In genomic region chr16:91639161-91639560, GRCm38 (mm10) we compare ENCODE assay signal across 29 mouse cellular contexts. TPM values are rescaled to one million over a fixed set of nuclear protein-coding genes. Genes with fewer than 3 reads are reported as not detected.
DNase-seq lines count a peak whose midpoint lies in the region; TF ChIP-seq lines count a peak whose summit lies in the region.
"Had no signal": no experiment of that assay in that cellular context is flagged by ENCODE, and none has a peak within 500 bp of the region (broad histone marks: within the 10 kb centered on the region; RNA-seq: fewer than 3 reads in every experiment).

No protein-coding gene starts in this region.

- dilution Hi-C loops in CH12.LX (cut with MboI; ENCODE audit: extremely low pct_ligation_motif_present, extremely low pct_unique_long_range_greater_than_20kb, low sequenced_read_pairs): no loop called here

- no peak for TF ChIP-seq CTCF in CH12.LX (conservative IDR thresholded peaks at IDR 0.05 in 1 of 2, IDR thresholded peaks at IDR 0.05 in 1 of 2; ENCODE audit: low read depth in 2 of 2, low read length in 2 of 2)
- TF ChIP-seq CTCF in cortical plate, adult 2 months (IDR thresholded peaks at IDR 0.05; ENCODE audit: extremely low read depth, insufficient read depth, low read length): no peak

- H3K79me2 ChIP-seq in CH12.LX (replicated peaks; ENCODE audit: control insufficient read depth, extremely low read depth, insufficient read depth, poor library complexity, severe bottlenecking): peaks cover 39% of the 10 kb centered on the region

- no peak overlapping the region for H3K27ac ChIP-seq in CH12.LX (ENCODE audit: insufficient read depth, low read depth)
- H3K27ac ChIP-seq in cortical plate, adult 2 months (ENCODE audit: insufficient read depth, low read length): peak overlapping the region; percentile 72; the same call in 1 of the 2 replicates
- H3K27ac ChIP-seq: forebrain, embryonic 13.5 days; heart, adult 2 months; heart, embryonic 13.5 days; hindbrain, embryonic 14.5 days; limb, embryonic 15.5 days; liver, embryonic 13.5 days; macrophage; midbrain, embryonic 13.5 days; neural tube, embryonic 13.5 days; stomach, postnatal 0 days had no signal

- no peak overlapping the region for H3K9ac ChIP-seq in CH12.LX (ENCODE audit: insufficient read depth, low read depth)
- H3K9ac ChIP-seq: forebrain, embryonic 13.5 days; heart, embryonic 13.5 days; hindbrain, embryonic 14.5 days; limb, embryonic 15.5 days; liver, embryonic 13.5 days; midbrain, embryonic 13.5 days; neural tube, embryonic 13.5 days had no signal

- peaks cover 76 to 90% of the 10 kb centered on the region in 2 experiments for H3K36me3 ChIP-seq in CH12.LX (replicated peaks in 1 of 2; ENCODE audit: control insufficient read depth in 1 of 2, insufficient read depth in 1 of 2, low read length in 1 of 2)

- H3K9me3 ChIP-seq in CH12.LX (replicated peaks; ENCODE audit: low read length): no peaks in the 10 kb centered on the region
- H3K9me3 ChIP-seq: forebrain, embryonic 13.5 days; heart, embryonic 13.5 days; limb, embryonic 15.5 days; liver, embryonic 13.5 days; midbrain, embryonic 13.5 days; neural tube, embryonic 13.5 days had no signal

- 0 out of 2 replicates have a peak, but pooled peaks have one; percentile 20 for TF ChIP-seq POLR2A in CH12.LX (IDR thresholded peaks at IDR 0.05; ENCODE audit: low read depth, low read length)
- TF ChIP-seq POLR2A in cortical plate, adult 2 months (IDR thresholded peaks at IDR 0.05; ENCODE audit: extremely low read depth, insufficient read depth, low read length): no peak

- no peak for TF ChIP-seq EP300 in CH12.LX (IDR thresholded peaks at IDR 0.05; ENCODE audit: low read length)

- peaks cover 0 to 14% of the 10 kb centered on the region in 2 experiments; a peak in 2 of 4 replicates for H3K4me1 ChIP-seq in CH12.LX (ENCODE audit: control insufficient read depth in 1 of 2, insufficient read depth in 2 of 2)
- H3K4me1 ChIP-seq in cortical plate, adult 2 months (ENCODE audit: control insufficient read depth, insufficient read depth, low read length): peaks cover 6% of the 10 kb centered on the region
- H3K4me1 ChIP-seq: forebrain, embryonic 13.5 days; heart, embryonic 13.5 days; limb, embryonic 15.5 days; midbrain, embryonic 13.5 days; neural tube, embryonic 13.5 days had no signal

- no peak overlapping the region for H3K4me3 ChIP-seq in CH12.LX (replicated peaks in 1 of 3; ENCODE audit: low read depth in 2 of 3, low read length in 2 of 3, poor library complexity in 1 of 3)
- H3K4me3 ChIP-seq in cortical plate, adult 2 months (ENCODE audit: insufficient read depth, low read length): no peak overlapping the region
- H3K4me3 ChIP-seq: erythroblast, embryonic 14.5 days; forebrain, embryonic 13.5 days; heart, adult 2 months; heart, embryonic 13.5 days; limb, embryonic 15.5 days; liver, embryonic 13.5 days; midbrain, embryonic 13.5 days; neural tube, embryonic 13.5 days had no signal

- DNase-seq in heart, adult 11 months: peak; percentile 77
- DNase-seq in heart, adult 9 months (ENCODE audit: low spot score in 2 of 2): no peak
- no peak for DNase-seq in CH12.LX (ENCODE audit: extremely low read depth)
- DNase-seq in adrenal gland, adult 8-10 months: peak; percentile 55
- no peak for DNase-seq in layer of hippocampus, postnatal 10 days (ENCODE audit: low spot score in 2 of 2)
- no peak for DNase-seq in urinary bladder, postnatal 25 days (ENCODE audit: low spot score)
- DNase-seq: B cell, adult 2 months; cerebellum, adult 18-20 months; cerebellum, postnatal 10 days; gastrocnemius, postnatal 25 days; heart, adult 2 months; heart, postnatal 10 days; kidney, adult 9 months; kidney, postnatal 10 days; layer of hippocampus, adult 9-11 months; left cerebral cortex, postnatal 4 days; liver, embryonic 13.5 days; lung, adult 18-20 months; right cerebral cortex, postnatal 4 days had no signal

- H3K27me3 ChIP-seq in CH12.LX (replicated peaks): no peaks in the 10 kb centered on the region
- H3K27me3 ChIP-seq: forebrain, embryonic 13.5 days; heart, embryonic 13.5 days; limb, embryonic 15.5 days; liver, embryonic 13.5 days; midbrain, embryonic 13.5 days; neural tube, embryonic 13.5 days had no signal

- no peak for TF ChIP-seq RAD21 in CH12.LX (IDR thresholded peaks at IDR 0.05; ENCODE audit: low read depth, low read length)

- in situ Hi-C loops in CH12.LX (cut with MboI; ENCODE audit: low pct_ligation_motif_present, low pct_unique_long_range_greater_than_20kb, low sequenced_read_pairs): no loop called here

- H3K4me2 ChIP-seq in CH12.LX (ENCODE audit: insufficient read depth, low read depth, poor library complexity, severe bottlenecking): no peak overlapping the region
- H3K4me2 ChIP-seq: forebrain, embryonic 13.5 days; heart, embryonic 13.5 days; hindbrain, embryonic 14.5 days; limb, embryonic 15.5 days; liver, embryonic 13.5 days; midbrain, embryonic 13.5 days; neural tube, embryonic 13.5 days had no signal

TF ChIP-seq in CH12.LX, 34 proteins besides CTCF, POLR2A, EP300 and RAD21:
- TF ChIP-seq KAT2A (IDR thresholded peaks at IDR 0.05; ENCODE audit: insufficient replicate concordance, low read length): no peak
- no peak for TF ChIP-seq ZMIZ1 (IDR thresholded peaks at IDR 0.05; ENCODE audit: low read depth, low read length)
- TF ChIP-seq CHD1 (IDR thresholded peaks at IDR 0.05; ENCODE audit: low read depth, low read length): no peak
- TF ChIP-seq ZKSCAN1 (IDR thresholded peaks at IDR 0.05; ENCODE audit: borderline replicate concordance, low read depth, low read length): no peak
- no peak for TF ChIP-seq USF1 (IDR thresholded peaks at IDR 0.05; ENCODE audit: low read depth, low read length)
- no peak for TF ChIP-seq ZNF384 (IDR thresholded peaks at IDR 0.05; ENCODE audit: low read depth, low read length)
- no peak for TF ChIP-seq TCF12 (IDR thresholded peaks at IDR 0.05; ENCODE audit: low read depth, low read length)
- no peak for TF ChIP-seq ELF1 (IDR thresholded peaks at IDR 0.05; ENCODE audit: low read depth, low read length)
- no peak for TF ChIP-seq SMC3 (IDR thresholded peaks at IDR 0.05; ENCODE audit: low read depth, low read length)
- TF ChIP-seq IRF4 (IDR thresholded peaks at IDR 0.05; ENCODE audit: low read depth, low read length): no peak
- no peak for TF ChIP-seq CHD2 (IDR thresholded peaks at IDR 0.05; ENCODE audit: low read length)

RNA-seq across cellular contexts. Expression of gene Gart, which starts 7.6 kb away (rescaled TPM):
- total RNA-seq in CH12.LX (2012; rRNA removed) (517 and 601 TPM in 2 replicates), CH12.LX (2014; rRNA removed) (347 and 356 TPM in 2 replicates)
- 722 and 821 TPM in 2 replicates for polyA plus RNA-seq in CH12.LX (2012; ENCODE audit: insufficient read length, low read depth)
- total RNA-seq in adrenal gland, adult 8-10 months (2022): 100 to 1,000 TPM; 112 to 153 (median 129) TPM
- 34.9 and 37.0 TPM in 2 replicates for polyA plus RNA-seq in cortical plate, adult 2 months (2012; rRNA removed)
- 10 to 100 TPM; 51.1 to 54.2 TPM for total RNA-seq in layer of hippocampus, postnatal 10 days (2021)

RNA-seq across cellular contexts. Expression of gene Son, which starts 8.1 kb away (rescaled TPM):
- 126 and 152 TPM in 2 replicates for total RNA-seq in CH12.LX (2012; rRNA removed)
- 206 and 235 TPM in 2 replicates for total RNA-seq in CH12.LX (2014; rRNA removed)
- 237 and 271 TPM in 2 replicates for polyA plus RNA-seq in CH12.LX (2012; ENCODE audit: insufficient read length, low read depth)
- total RNA-seq in adrenal gland, adult 8-10 months (2022): 100 to 1,000 TPM; 235 to 405 (median 309) TPM
- polyA plus RNA-seq in cortical plate, adult 2 months (2012; rRNA removed): 267 and 291 TPM in 2 replicates
- total RNA-seq in layer of hippocampus, postnatal 10 days (2021): 100 to 1,000 TPM; 251 to 289 TPM

RNA-seq across cellular contexts. Expression of gene Dnajc28, which starts 20.3 kb away (rescaled TPM):
- total RNA-seq in CH12.LX (2012; rRNA removed) (1.1 and 1.8 TPM in 2 replicates), CH12.LX (2014; rRNA removed) (0.97 and 1.2 TPM in 2 replicates)
- 0.47 and 0.55 TPM in 2 replicates for polyA plus RNA-seq in CH12.LX (2012; ENCODE audit: insufficient read length, low read depth)
- total RNA-seq in adrenal gland, adult 8-10 months (2022): 10 to 100 TPM; 13.3 to 17.8 (median 14.2) TPM
- polyA plus RNA-seq in cortical plate, adult 2 months (2012; rRNA removed): 6.8 and 8.2 TPM in 2 replicates
- 1 to 10 TPM; 5.0 to 5.1 TPM for total RNA-seq in layer of hippocampus, postnatal 10 days (2021)

RNA-seq across cellular contexts. Expression of gene Tmem50b, which starts 41.6 kb away (rescaled TPM):
- total RNA-seq in CH12.LX (2012; rRNA removed) (6.1 and 9.7 TPM in 2 replicates), CH12.LX (2014; rRNA removed) (12.7 and 14.5 TPM in 2 replicates)
- 15.9 TPM in 2 replicates for polyA plus RNA-seq in CH12.LX (2012; ENCODE audit: insufficient read length, low read depth)
- 10 to 100 TPM; 46.4 to 63.8 (median 60.6) TPM for total RNA-seq in adrenal gland, adult 8-10 months (2022)
- polyA plus RNA-seq in cortical plate, adult 2 months (2012; rRNA removed): 91.1 and 96.8 TPM in 2 replicates
- 100 to 1,000 TPM; 114 to 119 TPM for total RNA-seq in layer of hippocampus, postnatal 10 days (2021)

RNA-seq across cellular contexts. Expression of gene Donson, which starts 49.4 kb away (rescaled TPM):
- total RNA-seq in CH12.LX (2012; rRNA removed): 62.5 and 63.2 TPM in 2 replicates
- 63.9 and 71.5 TPM in 2 replicates for total RNA-seq in CH12.LX (2014; rRNA removed)
- polyA plus RNA-seq in CH12.LX (2012; ENCODE audit: insufficient read length, low read depth): 47.6 and 51.9 TPM in 2 replicates
- total RNA-seq in adrenal gland, adult 8-10 months (2022): 10 to 100 TPM in 1 of 4 experiments, 1 to 10 TPM in 3; 4.0 to 13.1 (median 7.2) TPM
- polyA plus RNA-seq in cortical plate, adult 2 months (2012; rRNA removed): 32.1 and 33.5 TPM in 2 replicates
- 10 to 100 TPM; 19.9 to 23.8 TPM for total RNA-seq in layer of hippocampus, postnatal 10 days (2021)

Comparison
In these comparisons a context has a peak if more than half of its experiments do, and no peak if none do; other contexts are left out.
1. DNase-seq: peak in heart, adult 11 months (single experiment) and adrenal gland, adult 8-10 months (single experiment); none in heart, adult 9 months (0 of 2), CH12.LX (single experiment), layer of hippocampus, postnatal 10 days (0 of 2) and urinary bladder, postnatal 25 days (single experiment).